Mouse (Mus musculus): ENCODE measurements around the gene Calr3. TPM values are rescaled to one million over a fixed set of nuclear protein-coding genes. Genes with fewer than 3 reads are reported as not detected.

The Calr3 gene
- polyA plus RNA-seq, 1 experiment from 2014 or later = 1.4 TPM

- Histone ChIP-seq H3K9me3 (ENCODE audit: control insufficient read depth, low read length) (no peaks in the 10 kb centered on the region), H3K4me2 (ENCODE audit: low read depth, low read length) (no peak overlapping the region), H3K27ac (ENCODE audit: low read length) (no peak overlapping the region), H3K27me3 (replicated peaks; ENCODE audit: control insufficient read depth, insufficient read depth, low read length) (no peaks in the 10 kb centered on the region), H3K36me3 (ENCODE audit: control insufficient read depth, insufficient read depth, low read length) (peaks cover 44% of the 10 kb centered on the region), H3K9ac (ENCODE audit: low read depth, low read length) (no peak overlapping the region), H3K4me1 (ENCODE audit: control insufficient read depth, insufficient read depth, low read length) (peaks cover 7% of the 10 kb centered on the region), H3K4me3 (ENCODE audit: low read length) (no peak overlapping the region)
- ATAC-seq = no peak
- 95% methylated on average over 7 of the region's 7 CpGs for WGBS
Measured at GRCm38 (mm10) chr8:72470684-72471083, 27.0 kb upstream of the Calr3 start.

GRCm38 (mm10) chr8:72469984-72470383 lies 26.3 kb upstream of the Calr3 start:
- Histone ChIP-seq H3K9me3 (ENCODE audit: control insufficient read depth, low read length) (no peaks in the 10 kb centered on the region), H3K9ac (ENCODE audit: low read depth, low read length) (no peak overlapping the region), H3K4me3 (ENCODE audit: low read length) (no peak overlapping the region), H3K4me2 (ENCODE audit: low read depth, low read length) (no peak overlapping the region), H3K27ac (ENCODE audit: low read length) (no peak overlapping the region), H3K36me3 (ENCODE audit: control insufficient read depth, insufficient read depth, low read length) (peaks cover 50% of the 10 kb centered on the region), H3K27me3 (replicated peaks; ENCODE audit: control insufficient read depth, insufficient read depth, low read length) (no peaks in the 10 kb centered on the region), H3K4me1 (ENCODE audit: control insufficient read depth, insufficient read depth, low read length) (peaks cover 7% of the 10 kb centered on the region)
- 92% methylated on average over 8 of the region's 8 CpGs for WGBS
- no peak for ATAC-seq

GRCm38 (mm10) chr8:72469243-72469642 lies 25.6 kb upstream of the Calr3 start:
- Histone ChIP-seq H3K36me3 (ENCODE audit: control insufficient read depth, insufficient read depth, low read length) (peaks cover 55% of the 10 kb centered on the region), H3K4me3 (ENCODE audit: low read length) (no peak overlapping the region), H3K27ac (ENCODE audit: low read length) (no peak overlapping the region), H3K27me3 (replicated peaks; ENCODE audit: control insufficient read depth, insufficient read depth, low read length) (no peaks in the 10 kb centered on the region), H3K4me1 (ENCODE audit: control insufficient read depth, insufficient read depth, low read length) (peaks cover 7% of the 10 kb centered on the region), H3K4me2 (ENCODE audit: low read depth, low read length) (no peak overlapping the region), H3K9me3 (ENCODE audit: control insufficient read depth, low read length) (no peaks in the 10 kb centered on the region), H3K9ac (ENCODE audit: low read depth, low read length) (no peak overlapping the region)
- ATAC-seq = no peak
- WGBS = 86% methylated on average over 2 of the region's 2 CpGs

GRCm38 (mm10) chr8:72464211-72464610 lies 20.5 kb upstream of the Calr3 start:
- no peak for ATAC-seq
- H3K4me2 ChIP-seq (ENCODE audit: low read depth, low read length) = no peak overlapping the region
- H3K27me3 ChIP-seq (replicated peaks; ENCODE audit: control insufficient read depth, insufficient read depth, low read length) = no peaks in the 10 kb centered on the region
- no peak overlapping the region for H3K27ac ChIP-seq (ENCODE audit: low read length)
- no peaks in the 10 kb centered on the region for H3K4me1 ChIP-seq (ENCODE audit: control insufficient read depth, insufficient read depth, low read length)
- no peak overlapping the region for H3K4me3 ChIP-seq (ENCODE audit: low read length)
- WGBS = 91% methylated on average over 10 of the region's 10 CpGs
- peaks cover 78% of the 10 kb centered on the region for H3K36me3 ChIP-seq (ENCODE audit: control insufficient read depth, insufficient read depth, low read length)
- no peak overlapping the region for H3K9ac ChIP-seq (ENCODE audit: low read depth, low read length)
- H3K9me3 ChIP-seq (ENCODE audit: control insufficient read depth, low read length) = no peaks in the 10 kb centered on the region

- no peak for ATAC-seq
Measured at GRCm38 (mm10) chr8:72459881-72460533, 16.3 kb upstream of the Calr3 start.

GRCm38 (mm10) chr8:72458457-72458856 lies 14.8 kb upstream of the Calr3 start:
- Histone ChIP-seq H3K9ac (ENCODE audit: low read depth, low read length) (no peak overlapping the region), H3K36me3 (ENCODE audit: control insufficient read depth, insufficient read depth, low read length) (peaks cover 44% of the 10 kb centered on the region), H3K4me1 (ENCODE audit: control insufficient read depth, insufficient read depth, low read length) (no peaks in the 10 kb centered on the region), H3K9me3 (ENCODE audit: control insufficient read depth, low read length) (peaks cover 5% of the 10 kb centered on the region), H3K4me3 (ENCODE audit: low read length) (no peak overlapping the region), H3K27ac (ENCODE audit: low read length) (no peak overlapping the region), H3K27me3 (replicated peaks; ENCODE audit: control insufficient read depth, insufficient read depth, low read length) (no peaks in the 10 kb centered on the region), H3K4me2 (ENCODE audit: low read depth, low read length) (no peak overlapping the region)
- 82% methylated on average over 6 of the region's 6 CpGs for WGBS
- no peak for ATAC-seq

More at GRCm38 (mm10) chr8:72459881-72460533, 16.3 kb upstream of the Calr3 start:
- no peak overlapping the region for H3K27ac ChIP-seq (ENCODE audit: low read length)
- 88% methylated on average over 4 of the region's 4 CpGs for WGBS
- H3K36me3 ChIP-seq (ENCODE audit: control insufficient read depth, insufficient read depth, low read length) = peaks cover 51% of the 10 kb centered on the region
- H3K27me3 ChIP-seq (replicated peaks; ENCODE audit: control insufficient read depth, insufficient read depth, low read length) = no peaks in the 10 kb centered on the region
- no peak overlapping the region for H3K4me3 ChIP-seq (ENCODE audit: low read length)
- H3K9me3 ChIP-seq (ENCODE audit: control insufficient read depth, low read length) = no peaks in the 10 kb centered on the region
- H3K4me2 ChIP-seq (ENCODE audit: low read depth, low read length) = no peak overlapping the region
- no peaks in the 10 kb centered on the region for H3K4me1 ChIP-seq (ENCODE audit: control insufficient read depth, insufficient read depth, low read length)
- no peak overlapping the region for H3K9ac ChIP-seq (ENCODE audit: low read depth, low read length)

GRCm38 (mm10) chr8:72457806-72458205 lies 14.1 kb upstream of the Calr3 start:
- H3K4me1 ChIP-seq (ENCODE audit: control insufficient read depth, insufficient read depth, low read length) = no peaks in the 10 kb centered on the region
- WGBS = 89% methylated on average over 3 of the region's 3 CpGs
- no peak overlapping the region for H3K27ac ChIP-seq (ENCODE audit: low read length)
- H3K9ac ChIP-seq (ENCODE audit: low read depth, low read length) = no peak overlapping the region
- H3K9me3 ChIP-seq (ENCODE audit: control insufficient read depth, low read length) = peaks cover 7% of the 10 kb centered on the region
- H3K27me3 ChIP-seq (replicated peaks; ENCODE audit: control insufficient read depth, insufficient read depth, low read length) = no peaks in the 10 kb centered on the region
- no peak overlapping the region for H3K4me3 ChIP-seq (ENCODE audit: low read length)
- ATAC-seq = no peak
- no peak overlapping the region for H3K4me2 ChIP-seq (ENCODE audit: low read depth, low read length)
- H3K36me3 ChIP-seq (ENCODE audit: control insufficient read depth, insufficient read depth, low read length) = peaks cover 42% of the 10 kb centered on the region

- Histone ChIP-seq H3K4me1 (ENCODE audit: control insufficient read depth, insufficient read depth, low read length) (no peaks in the 10 kb centered on the region), H3K27me3 (replicated peaks; ENCODE audit: control insufficient read depth, insufficient read depth, low read length) (no peaks in the 10 kb centered on the region), H3K9me3 (ENCODE audit: control insufficient read depth, low read length) (peaks cover 7% of the 10 kb centered on the region), H3K36me3 (ENCODE audit: control insufficient read depth, insufficient read depth, low read length) (peaks cover 24% of the 10 kb centered on the region), H3K4me3 (ENCODE audit: low read length) (no peak overlapping the region), H3K9ac (ENCODE audit: low read depth, low read length) (no peak overlapping the region), H3K27ac (ENCODE audit: low read length) (no peak overlapping the region), H3K4me2 (ENCODE audit: low read depth, low read length) (no peak overlapping the region)
- ATAC-seq = no peak
- WGBS = 92% methylated on average over 4 of the region's 4 CpGs
Measured at GRCm38 (mm10) chr8:72455317-72455716, 11.6 kb upstream of the Calr3 start.

GRCm38 (mm10) chr8:72453904-72454303 lies 10.2 kb upstream of the Calr3 start:
- Histone ChIP-seq H3K9me3 (ENCODE audit: control insufficient read depth, low read length) (peaks cover 7% of the 10 kb centered on the region), H3K4me1 (ENCODE audit: control insufficient read depth, insufficient read depth, low read length) (no peaks in the 10 kb centered on the region), H3K27ac (ENCODE audit: low read length) (no peak overlapping the region), H3K4me3 (ENCODE audit: low read length) (no peak overlapping the region), H3K27me3 (replicated peaks; ENCODE audit: control insufficient read depth, insufficient read depth, low read length) (no peaks in the 10 kb centered on the region), H3K36me3 (ENCODE audit: control insufficient read depth, insufficient read depth, low read length) (peaks cover 26% of the 10 kb centered on the region), H3K9ac (ENCODE audit: low read depth, low read length) (no peak overlapping the region), H3K4me2 (ENCODE audit: low read depth, low read length) (no peak overlapping the region)
- ATAC-seq = no peak
- WGBS = 92% methylated on average over 2 of the region's 2 CpGs

- H3K27ac ChIP-seq (ENCODE audit: low read length) = no peak overlapping the region
- peaks cover 7% of the 10 kb centered on the region for H3K9me3 ChIP-seq (ENCODE audit: control insufficient read depth, low read length)
- ATAC-seq = no peak
- H3K36me3 ChIP-seq (ENCODE audit: control insufficient read depth, insufficient read depth, low read length) = peaks cover 20% of the 10 kb centered on the region
- no peak overlapping the region for H3K4me3 ChIP-seq (ENCODE audit: low read length)
- 61% methylated on average over 8 of the region's 8 CpGs for WGBS
- H3K4me1 ChIP-seq (ENCODE audit: control insufficient read depth, insufficient read depth, low read length) = no peaks in the 10 kb centered on the region
- H3K4me2 ChIP-seq (ENCODE audit: low read depth, low read length) = no peak overlapping the region
- H3K27me3 ChIP-seq (replicated peaks; ENCODE audit: control insufficient read depth, insufficient read depth, low read length) = no peaks in the 10 kb centered on the region
- no peak overlapping the region for H3K9ac ChIP-seq (ENCODE audit: low read depth, low read length)
Measured at GRCm38 (mm10) chr8:72451516-72451915, 7.8 kb upstream of the Calr3 start.

Data from intestine, embryonic 16.5 days (tissue).